Mouse (Mus musculus) ES-Bruce4 (cell line): ENCODE data around the gene Gm572. TPM values are rescaled to one million over a fixed set of nuclear protein-coding genes. Genes with fewer than 3 reads are reported as not detected.

Experiments used
- H3K27ac ChIP-seq: 2 replicates; pipeline ENCODE4 v1.5.1; 2012; ENCODE audit warnings: low read length, inconsistent platforms; ENCODE audit not compliant: insufficient read depth
- H3K27me3 ChIP-seq: 2 replicates; pipeline ENCODE4 v1.6.1; 2012; ENCODE audit warnings: mild to moderate bottlenecking, low read length, inconsistent platforms; ENCODE audit not compliant: control insufficient read depth, poor library complexity, insufficient read depth, severe bottlenecking
- H3K36me3 ChIP-seq: 2 replicates; pipeline ENCODE4 v1.6.1; 2012; ENCODE audit warnings: inconsistent platforms, mild to moderate bottlenecking, low read length, moderate library complexity; ENCODE audit not compliant: control insufficient read depth, poor library complexity, insufficient read depth, severe bottlenecking
- H3K4me1 ChIP-seq: one replicate; pipeline ENCODE4 v1.8.1; 2011; ENCODE audit warnings: low read length; ENCODE audit not compliant: control insufficient read depth, insufficient read depth
- H3K4me3 ChIP-seq: 2 replicates; pipeline ENCODE4 v1.5.1; 2011; ENCODE audit warnings: low read depth, mild to moderate bottlenecking, low read length
- H3K9ac ChIP-seq: 2 replicates; pipeline ENCODE4 v1.6.1; 2012; ENCODE audit warnings: low read depth, mild to moderate bottlenecking, inconsistent platforms; ENCODE audit not compliant: poor library complexity, severe bottlenecking
- H3K9me3 ChIP-seq: replicated peaks from 2 replicates; pipeline ENCODE4 v1.6.1; 2012; ENCODE audit warnings: mild to moderate bottlenecking, low read length, inconsistent platforms; ENCODE audit not compliant: control insufficient read depth, poor library complexity, insufficient read depth, severe bottlenecking
- CTCF ChIP-seq: IDR thresholded peaks from one replicate; pipeline ENCODE4 v1.8.1; 2011; ENCODE audit warnings: low read depth, low read length
- EP300 ChIP-seq: IDR thresholded peaks from 2 replicates; pipeline ENCODE4 v1.6.1; 2011; ENCODE audit warnings: low read depth, low read length; ENCODE audit not compliant: insufficient read depth
- POLR2A ChIP-seq: IDR thresholded peaks from one replicate; pipeline ENCODE4 v1.8.1; 2011; ENCODE audit warnings: low read length; ENCODE audit not compliant: insufficient read depth
- polyA plus RNA-seq: library from polyadenylated mRNA; stranded (reverse); fragments of >200 nt; gene quantifications from 2 replicates; pipeline ENCODE4 v1.2.4, GENCODE M21; 2011; ENCODE audit warnings: low read depth; ENCODE audit not compliant: missing spikeins, insufficient read depth, insufficient read length

The Gm572 gene
- polyA plus RNA-seq, 1 experiment, result not detected

- no peak overlapping the region for H3K27ac ChIP-seq
- H3K4me3 ChIP-seq, result no peak overlapping the region
- H3K9me3 ChIP-seq, result no peaks in the 10 kb centered on the region
- H3K9ac ChIP-seq, result no peak overlapping the region
- no peaks in the 10 kb centered on the region for H3K36me3 ChIP-seq
- H3K27me3 ChIP-seq, result no peaks in the 10 kb centered on the region
- TF ChIP-seq EP300 (no peak), POLR2A (no peak), CTCF (no peak)
- H3K4me1 ChIP-seq, result peaks cover 8% of the 10 kb centered on the region
Observed at GRCm38 (mm10) chr4:148683539-148683938, 40.4 kb downstream of the Gm572 start.

DNA sequence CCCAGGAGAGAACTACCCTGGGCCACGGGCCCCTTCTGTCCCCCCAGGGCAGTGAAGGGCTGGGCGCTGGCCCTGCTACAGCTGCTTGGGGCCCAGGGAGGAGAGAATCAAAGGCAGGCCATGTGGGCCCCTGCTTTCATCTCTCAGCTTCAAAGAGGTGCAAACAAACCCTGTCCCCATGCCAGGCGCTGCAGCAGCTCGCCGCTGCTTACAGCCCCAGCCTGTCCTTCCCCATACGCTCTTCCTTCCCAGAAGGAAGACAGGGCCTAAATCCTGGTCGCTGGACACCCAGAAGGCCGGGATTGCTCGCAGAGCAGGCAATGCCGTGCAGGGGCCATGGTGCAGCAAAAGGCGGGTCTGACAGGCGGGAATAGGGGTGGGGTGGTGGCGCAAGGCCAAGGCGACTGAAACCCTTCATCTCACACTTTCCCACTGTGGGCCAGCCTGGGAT, 43.4 kb downstream of the Gm572 start:
- Histone ChIP-seq H3K9me3 (no peaks in the 10 kb centered on the region), H3K27ac (no peak overlapping the region), H3K4me1 (peaks cover 2% of the 10 kb centered on the region), H3K27me3 (no peaks in the 10 kb centered on the region), H3K4me3 (no peak overlapping the region), H3K9ac (no peak overlapping the region), H3K36me3 (no peaks in the 10 kb centered on the region)
- no peak for TF ChIP-seq EP300
- no peak for TF ChIP-seq CTCF
- TF ChIP-seq POLR2A, result no peak

DNA sequence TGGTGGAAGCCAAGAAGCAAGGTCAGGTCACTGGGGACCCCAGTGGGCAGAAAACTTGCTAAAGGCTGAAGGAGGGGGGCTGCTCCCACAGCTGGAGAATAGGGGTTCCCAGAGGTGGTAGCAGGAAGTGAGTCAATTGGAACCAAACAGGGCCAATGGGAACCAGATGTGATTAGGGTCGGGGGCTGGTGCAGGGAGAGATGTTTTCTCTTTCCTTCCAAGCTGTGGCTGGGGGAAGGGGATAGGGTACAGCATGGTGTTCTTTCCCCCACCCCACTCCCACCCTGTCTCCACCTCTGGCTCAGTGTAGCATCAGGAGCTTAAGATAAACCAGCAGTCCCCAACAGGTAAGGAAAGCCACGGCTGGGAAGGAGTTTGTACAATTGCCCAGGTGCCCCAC, 45.0 kb downstream of the Gm572 start:
- H3K36me3 ChIP-seq, result no peaks in the 10 kb centered on the region
- no peak overlapping the region for H3K9ac ChIP-seq
- H3K4me1 ChIP-seq, result peaks cover 2% of the 10 kb centered on the region
- H3K27ac ChIP-seq, result no peak overlapping the region
- no peaks in the 10 kb centered on the region for H3K27me3 ChIP-seq
- no peak for TF ChIP-seq EP300
- TF ChIP-seq POLR2A, result no peak
- no peak for TF ChIP-seq CTCF
- no peaks in the 10 kb centered on the region for H3K9me3 ChIP-seq
- no peak overlapping the region for H3K4me3 ChIP-seq

- TF ChIP-seq POLR2A, result no peak
- TF ChIP-seq CTCF, result no peak
- TF ChIP-seq EP300, result no peak
- Histone ChIP-seq H3K27ac (no peak overlapping the region), H3K27me3 (no peaks in the 10 kb centered on the region)
Observed at GRCm38 (mm10) chr4:148691185-148691584, 48.1 kb downstream of the Gm572 start.

DNA sequence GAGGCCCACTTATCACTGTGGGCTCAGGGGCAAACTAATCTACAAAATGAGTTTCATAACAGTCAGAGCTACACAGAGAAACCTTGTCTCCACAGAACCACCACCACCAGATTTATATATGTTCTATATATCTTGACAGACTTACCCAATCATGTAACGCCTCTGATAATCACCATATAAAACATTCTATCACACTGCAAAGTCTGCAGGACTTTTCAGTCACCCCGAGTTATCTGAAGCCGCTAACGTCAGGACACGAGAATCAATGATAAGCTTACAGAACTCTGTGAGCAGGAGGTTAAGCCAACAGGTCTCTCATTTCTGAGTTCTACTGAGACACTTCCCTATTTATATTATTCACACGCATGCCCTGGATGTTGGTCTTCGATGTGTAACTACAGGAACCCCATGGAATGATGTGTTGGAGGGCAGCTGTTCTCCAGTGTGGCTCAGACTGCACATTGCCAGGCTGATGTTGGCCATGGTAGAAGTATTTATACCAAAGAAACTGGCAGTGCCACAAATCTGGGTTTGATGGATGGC, 50.4 kb downstream of the Gm572 start:
- Histone ChIP-seq H3K9ac (no peak overlapping the region), H3K4me3 (no peak overlapping the region), H3K36me3 (no peaks in the 10 kb centered on the region), H3K27ac (no peak overlapping the region), H3K4me1 (no peaks in the 10 kb centered on the region), H3K27me3 (no peaks in the 10 kb centered on the region), H3K9me3 (0 out of 2 replicates have a peak, but pooled peaks cover 2% of the 10 kb centered on the region)
- TF ChIP-seq CTCF (no peak), EP300 (no peak), POLR2A (no peak)

More at GRCm38 (mm10) chr4:148691185-148691584, 48.1 kb downstream of the Gm572 start:
- Histone ChIP-seq H3K4me1 (no peaks in the 10 kb centered on the region), H3K9ac (no peak overlapping the region), H3K9me3 (no peaks in the 10 kb centered on the region), H3K36me3 (no peaks in the 10 kb centered on the region), H3K4me3 (no peak overlapping the region)

- no peaks in the 10 kb centered on the region for H3K9me3 ChIP-seq
- H3K36me3 ChIP-seq, result no peaks in the 10 kb centered on the region
- no peak overlapping the region for H3K4me3 ChIP-seq
- H3K27me3 ChIP-seq, result no peaks in the 10 kb centered on the region
- no peak overlapping the region for H3K9ac ChIP-seq
- TF ChIP-seq CTCF (peak; percentile 97), EP300 (no peak)
- H3K4me1 ChIP-seq, result peaks cover 7% of the 10 kb centered on the region
- H3K27ac ChIP-seq, result no peak overlapping the region
Observed at GRCm38 (mm10) chr4:148704756-148705155, 61.6 kb downstream of the Gm572 start.
